Mouse (Mus musculus): ENCODE results near the gene Sec31a. TPM values are rescaled to one million over a fixed set of nuclear protein-coding genes. Genes with fewer than 3 reads are reported as not detected.

The Sec31a gene
- 52.3 and 57.0 TPM in 2 replicates for polyA plus RNA-seq (2015; fragmentation: Nextera tagmentation; extraction: Ambion mirVana)

- under 1% methylated on average over 82 of the region's 82 CpGs for WGBS (ENCODE audit: insufficient replicate concordance)
- peak within 1 kb of the TSS; percentile 92 for H3K27ac ChIP-seq (replicated peaks)
- no peaks in the 10 kb centered on the region for H3K9me3 ChIP-seq (replicated peaks)
- peak within 1 kb of the TSS; percentile 70 for H3K9ac ChIP-seq
- H3K27me3 ChIP-seq, result no peaks in the 10 kb centered on the region
- peak within 1 kb of the TSS; percentile 86 for H3K4me3 ChIP-seq (replicated peaks)
- peaks cover 16% of the 10 kb centered on the region for H3K36me3 ChIP-seq (replicated peaks)
- peak within 1 kb of the TSS; percentile 83 for H3K4me2 ChIP-seq
- ATAC-seq (ENCODE audit: insufficient read depth), result peak; percentile 96
- peaks cover 41% of the 10 kb centered on the region for H3K4me1 ChIP-seq (replicated peaks)
Observed at GRCm38 (mm10) chr5:100415761-100416590, at the start of gene Sec31a. Gene Sec31a (minus strand): TSS chr5:100416234.

- no peaks in the 10 kb centered on the region for H3K27me3 ChIP-seq
- ATAC-seq (ENCODE audit: insufficient read depth), result no peak
- H3K27ac ChIP-seq (replicated peaks), result no peak overlapping the region
- peaks cover 77% of the 10 kb centered on the region for H3K36me3 ChIP-seq (replicated peaks)
- no peaks in the 10 kb centered on the region for H3K9me3 ChIP-seq (replicated peaks)
- H3K9ac ChIP-seq, result no peak overlapping the region
- peaks cover 12% of the 10 kb centered on the region for H3K4me1 ChIP-seq (replicated peaks)
- no peak overlapping the region for H3K4me2 ChIP-seq
- H3K4me3 ChIP-seq (replicated peaks), result no peak overlapping the region
- WGBS (ENCODE audit: insufficient replicate concordance), result 52% methylated on average over 2 of the region's 2 CpGs
Observed at GRCm38 (mm10) chr5:100462374-100462773, 46.3 kb upstream of the Sec31a start.

- H3K4me2 ChIP-seq, result no peak overlapping the region
- H3K4me3 ChIP-seq (replicated peaks), result no peak overlapping the region
- H3K27me3 ChIP-seq, result no peaks in the 10 kb centered on the region
- H3K36me3 ChIP-seq (replicated peaks), result peaks cover 76% of the 10 kb centered on the region
- H3K9ac ChIP-seq, result no peak overlapping the region
- WGBS (ENCODE audit: insufficient replicate concordance), result 84% methylated on average over 9 of the region's 9 CpGs
- ATAC-seq (ENCODE audit: insufficient read depth), result no peak
- H3K9me3 ChIP-seq (replicated peaks), result no peaks in the 10 kb centered on the region
- H3K27ac ChIP-seq (replicated peaks), result no peak overlapping the region
- H3K4me1 ChIP-seq (replicated peaks), result peaks cover 3% of the 10 kb centered on the region
Observed at GRCm38 (mm10) chr5:100461526-100461925, 45.5 kb upstream of the Sec31a start.

- peaks cover 77% of the 10 kb centered on the region for H3K36me3 ChIP-seq (replicated peaks)
- no peaks in the 10 kb centered on the region for H3K27me3 ChIP-seq
- no peak overlapping the region for H3K9ac ChIP-seq
- H3K9me3 ChIP-seq (replicated peaks), result no peaks in the 10 kb centered on the region
- no peak overlapping the region for H3K27ac ChIP-seq (replicated peaks)
- H3K4me2 ChIP-seq, result no peak overlapping the region
- 84% methylated on average over 5 of the region's 5 CpGs for WGBS (ENCODE audit: insufficient replicate concordance)
- ATAC-seq (ENCODE audit: insufficient read depth), result no peak
- no peaks in the 10 kb centered on the region for H3K4me1 ChIP-seq (replicated peaks)
- no peak overlapping the region for H3K4me3 ChIP-seq (replicated peaks)
Observed at GRCm38 (mm10) chr5:100459468-100459867, 43.4 kb upstream of the Sec31a start.

GRCm38 (mm10) chr5:100451871-100452270, 35.8 kb upstream of the Sec31a start:
- Histone ChIP-seq H3K4me3 (replicated peaks) (no peak overlapping the region), H3K9me3 (replicated peaks) (no peaks in the 10 kb centered on the region), H3K4me1 (replicated peaks) (no peaks in the 10 kb centered on the region), H3K36me3 (replicated peaks) (peaks cover 98% of the 10 kb centered on the region), H3K9ac (no peak overlapping the region), H3K27ac (replicated peaks) (no peak overlapping the region), H3K4me2 (no peak overlapping the region), H3K27me3 (no peaks in the 10 kb centered on the region)
- no peak for ATAC-seq (ENCODE audit: insufficient read depth)
- 89% methylated on average over 2 of the region's 2 CpGs for WGBS (ENCODE audit: insufficient replicate concordance)

- no peaks in the 10 kb centered on the region for H3K27me3 ChIP-seq
- no peaks in the 10 kb centered on the region for H3K9me3 ChIP-seq (replicated peaks)
- no peak for ATAC-seq (ENCODE audit: insufficient read depth)
- H3K4me2 ChIP-seq, result no peak overlapping the region
- no peak overlapping the region for H3K4me3 ChIP-seq (replicated peaks)
- H3K27ac ChIP-seq (replicated peaks), result no peak overlapping the region
- peaks cover 44% of the 10 kb centered on the region for H3K36me3 ChIP-seq (replicated peaks)
- no peak overlapping the region for H3K9ac ChIP-seq
- no peaks in the 10 kb centered on the region for H3K4me1 ChIP-seq (replicated peaks)
- 93% methylated on average over 14 of the region's 14 CpGs for WGBS (ENCODE audit: insufficient replicate concordance)
Observed at GRCm38 (mm10) chr5:100438796-100439195, 22.8 kb upstream of the Sec31a start.

GRCm38 (mm10) chr5:100437917-100438316, 21.9 kb upstream of the Sec31a start:
- 91% methylated on average over 5 of the region's 5 CpGs for WGBS (ENCODE audit: insufficient replicate concordance)
- no peaks in the 10 kb centered on the region for H3K27me3 ChIP-seq
- no peak overlapping the region for H3K4me2 ChIP-seq
- H3K36me3 ChIP-seq (replicated peaks), result peaks cover 38% of the 10 kb centered on the region
- H3K4me1 ChIP-seq (replicated peaks), result no peaks in the 10 kb centered on the region
- ATAC-seq (ENCODE audit: insufficient read depth), result no peak
- H3K9ac ChIP-seq, result no peak overlapping the region
- no peak overlapping the region for H3K4me3 ChIP-seq (replicated peaks)
- no peak overlapping the region for H3K27ac ChIP-seq (replicated peaks)
- H3K9me3 ChIP-seq (replicated peaks), result no peaks in the 10 kb centered on the region

GRCm38 (mm10) chr5:100437086-100437485, 21.1 kb upstream of the Sec31a start:
- no peak for ATAC-seq (ENCODE audit: insufficient read depth)
- 93% methylated on average over 4 of the region's 4 CpGs for WGBS (ENCODE audit: insufficient replicate concordance)
- Histone ChIP-seq H3K9me3 (replicated peaks) (no peaks in the 10 kb centered on the region), H3K4me1 (replicated peaks) (no peaks in the 10 kb centered on the region), H3K36me3 (replicated peaks) (peaks cover 35% of the 10 kb centered on the region), H3K4me3 (replicated peaks) (no peak overlapping the region), H3K27ac (replicated peaks) (no peak overlapping the region), H3K27me3 (no peaks in the 10 kb centered on the region), H3K4me2 (no peak overlapping the region), H3K9ac (no peak overlapping the region)

GRCm38 (mm10) chr5:100430966-100431365, 14.9 kb upstream of the Sec31a start:
- no peak for ATAC-seq (ENCODE audit: insufficient read depth)
- Histone ChIP-seq H3K27me3 (no peaks in the 10 kb centered on the region), H3K4me2 (peak overlapping the region; percentile 93; the same call in 1 of the 2 replicates), H3K4me1 (replicated peaks) (peaks cover 45% of the 10 kb centered on the region), H3K27ac (replicated peaks) (no peak overlapping the region), H3K4me3 (replicated peaks) (no peak overlapping the region), H3K9me3 (replicated peaks) (no peaks in the 10 kb centered on the region), H3K9ac (no peak overlapping the region), H3K36me3 (replicated peaks) (peaks cover 22% of the 10 kb centered on the region)
- 32% methylated on average over 2 of the region's 2 CpGs for WGBS (ENCODE audit: insufficient replicate concordance)

GRCm38 (mm10) chr5:100430076-100430390, 14.0 kb upstream of the Sec31a start:
- Histone ChIP-seq H3K9me3 (replicated peaks) (no peaks in the 10 kb centered on the region), H3K4me3 (replicated peaks) (peak overlapping the region; percentile 73), H3K36me3 (replicated peaks) (peaks cover 30% of the 10 kb centered on the region), H3K4me1 (replicated peaks) (peaks cover 45% of the 10 kb centered on the region), H3K27me3 (no peaks in the 10 kb centered on the region), H3K27ac (replicated peaks) (peak overlapping the region; percentile 81), H3K9ac (peak overlapping the region; percentile 70), H3K4me2 (peak overlapping the region; percentile 93)
- WGBS (ENCODE audit: insufficient replicate concordance), result 4% methylated on average over 11 of the region's 11 CpGs
- peak; percentile 17 for ATAC-seq (ENCODE audit: insufficient read depth)

- ATAC-seq (ENCODE audit: insufficient read depth), result peak; percentile 99
- H3K27ac ChIP-seq (replicated peaks), result peak overlapping the region; percentile 81
- peaks cover 36% of the 10 kb centered on the region for H3K36me3 ChIP-seq (replicated peaks)
- peak overlapping the region; percentile 73 for H3K4me3 ChIP-seq (replicated peaks)
- H3K4me1 ChIP-seq (replicated peaks), result peaks cover 50% of the 10 kb centered on the region
- WGBS (ENCODE audit: insufficient replicate concordance), result under 1% methylated on average over 53 of the region's 53 CpGs
- no peaks in the 10 kb centered on the region for H3K9me3 ChIP-seq (replicated peaks)
- H3K9ac ChIP-seq, result peak overlapping the region; percentile 70
- H3K27me3 ChIP-seq, result no peaks in the 10 kb centered on the region
- peak overlapping the region; percentile 93 for H3K4me2 ChIP-seq
Observed at GRCm38 (mm10) chr5:100429344-100430075, 13.5 kb upstream of the Sec31a start.
